Mouse (Mus musculus): ENCODE measurements around the gene Ly6f. TPM values are rescaled to one million over a fixed set of nuclear protein-coding genes. Genes with fewer than 3 reads are reported as not detected.

Ly6f gene
- polyA plus RNA-seq, 1 experiment: not detected

- DNase-seq: no peak
- Histone ChIP-seq H3K4me3 (ENCODE audit: control insufficient read depth, insufficient read depth, low read length) (no peak overlapping the region), H3K27me3 (ENCODE audit: control insufficient read depth, insufficient read depth, low read length) (no peaks in the 10 kb centered on the region), H3K27ac (ENCODE audit: control insufficient read depth, insufficient read depth, low read length) (no peak overlapping the region), H3K36me3 (ENCODE audit: control insufficient read depth, insufficient read depth, low read length) (no peaks in the 10 kb centered on the region), H3K4me1 (replicated peaks; ENCODE audit: control insufficient read depth, insufficient read depth, low read length) (no peaks in the 10 kb centered on the region)
- TF ChIP-seq CTCF (IDR thresholded peaks at IDR 0.05; ENCODE audit: borderline replicate concordance, control insufficient read depth, extremely low read depth, insufficient read depth, low read length, poor library complexity) (no peak), POLR2A (IDR thresholded peaks at IDR 0.05; ENCODE audit: control insufficient read depth, extremely low read depth, insufficient read depth, low read length, poor library complexity) (no peak)
Observed at GRCm38 (mm10) chr15:75265863-75266262, 2.4 kb upstream of the Ly6f start.

DNA sequence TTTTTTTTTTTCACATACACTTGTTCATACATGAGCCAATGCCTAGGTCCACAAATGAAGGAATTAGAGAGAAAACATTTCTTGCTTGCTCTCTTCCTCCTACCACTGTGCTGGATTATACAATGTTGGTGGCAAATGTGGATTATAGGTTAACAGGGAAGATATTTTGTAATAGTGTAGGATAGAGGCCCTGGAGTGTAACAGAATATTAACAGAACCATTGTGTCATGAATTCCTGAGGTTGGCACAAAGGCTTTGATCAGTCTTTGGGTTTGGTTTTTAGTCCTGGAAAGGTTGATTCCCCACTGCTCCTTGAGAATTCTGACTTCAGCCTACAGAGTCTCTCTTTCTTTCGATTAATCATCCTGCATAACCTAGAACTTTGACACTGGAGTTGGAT, 1.6 kb upstream of the Ly6f start:
- H3K4me3 ChIP-seq (ENCODE audit: control insufficient read depth, insufficient read depth, low read length): no peak overlapping the region
- H3K27ac ChIP-seq (ENCODE audit: control insufficient read depth, insufficient read depth, low read length): no peak overlapping the region
- no peaks in the 10 kb centered on the region for H3K4me1 ChIP-seq (replicated peaks; ENCODE audit: control insufficient read depth, insufficient read depth, low read length)
- WGBS: 70% methylated on average over 1 of the region's 1 CpGs
- TF ChIP-seq CTCF (IDR thresholded peaks at IDR 0.05; ENCODE audit: borderline replicate concordance, control insufficient read depth, extremely low read depth, insufficient read depth, low read length, poor library complexity) (no peak), POLR2A (IDR thresholded peaks at IDR 0.05; ENCODE audit: control insufficient read depth, extremely low read depth, insufficient read depth, low read length, poor library complexity) (no peak)
- DNase-seq: no peak
- H3K27me3 ChIP-seq (ENCODE audit: control insufficient read depth, insufficient read depth, low read length): no peaks in the 10 kb centered on the region
- H3K36me3 ChIP-seq (ENCODE audit: control insufficient read depth, insufficient read depth, low read length): no peaks in the 10 kb centered on the region

GRCm38 (mm10) chr15:75268916-75269829, 952 bp downstream of the Ly6f start:
- Histone ChIP-seq H3K36me3 (ENCODE audit: control insufficient read depth, insufficient read depth, low read length) (no peaks in the 10 kb centered on the region), H3K4me3 (ENCODE audit: control insufficient read depth, insufficient read depth, low read length) (no peak overlapping the region), H3K27ac (ENCODE audit: control insufficient read depth, insufficient read depth, low read length) (no peak overlapping the region), H3K4me1 (replicated peaks; ENCODE audit: control insufficient read depth, insufficient read depth, low read length) (no peaks in the 10 kb centered on the region), H3K27me3 (ENCODE audit: control insufficient read depth, insufficient read depth, low read length) (no peaks in the 10 kb centered on the region)
- DNase-seq: no peak
- no peak for TF ChIP-seq CTCF (IDR thresholded peaks at IDR 0.05; ENCODE audit: borderline replicate concordance, control insufficient read depth, extremely low read depth, insufficient read depth, low read length, poor library complexity)
- no peak for TF ChIP-seq POLR2A (IDR thresholded peaks at IDR 0.05; ENCODE audit: control insufficient read depth, extremely low read depth, insufficient read depth, low read length, poor library complexity)
- 85% methylated on average over 5 of the region's 5 CpGs for WGBS

- no peaks in the 10 kb centered on the region for H3K27me3 ChIP-seq (ENCODE audit: control insufficient read depth, insufficient read depth, low read length)
- DNase-seq: no peak
- no peaks in the 10 kb centered on the region for H3K36me3 ChIP-seq (ENCODE audit: control insufficient read depth, insufficient read depth, low read length)
- no peak overlapping the region for H3K27ac ChIP-seq (ENCODE audit: control insufficient read depth, insufficient read depth, low read length)
- TF ChIP-seq CTCF (IDR thresholded peaks at IDR 0.05; ENCODE audit: borderline replicate concordance, control insufficient read depth, extremely low read depth, insufficient read depth, low read length, poor library complexity): no peak
- no peak for TF ChIP-seq POLR2A (IDR thresholded peaks at IDR 0.05; ENCODE audit: control insufficient read depth, extremely low read depth, insufficient read depth, low read length, poor library complexity)
- H3K4me1 ChIP-seq (replicated peaks; ENCODE audit: control insufficient read depth, insufficient read depth, low read length): no peaks in the 10 kb centered on the region
- H3K4me3 ChIP-seq (ENCODE audit: control insufficient read depth, insufficient read depth, low read length): no peak overlapping the region
Observed at GRCm38 (mm10) chr15:75270169-75270568, 1.9 kb downstream of the Ly6f start.

DNA sequence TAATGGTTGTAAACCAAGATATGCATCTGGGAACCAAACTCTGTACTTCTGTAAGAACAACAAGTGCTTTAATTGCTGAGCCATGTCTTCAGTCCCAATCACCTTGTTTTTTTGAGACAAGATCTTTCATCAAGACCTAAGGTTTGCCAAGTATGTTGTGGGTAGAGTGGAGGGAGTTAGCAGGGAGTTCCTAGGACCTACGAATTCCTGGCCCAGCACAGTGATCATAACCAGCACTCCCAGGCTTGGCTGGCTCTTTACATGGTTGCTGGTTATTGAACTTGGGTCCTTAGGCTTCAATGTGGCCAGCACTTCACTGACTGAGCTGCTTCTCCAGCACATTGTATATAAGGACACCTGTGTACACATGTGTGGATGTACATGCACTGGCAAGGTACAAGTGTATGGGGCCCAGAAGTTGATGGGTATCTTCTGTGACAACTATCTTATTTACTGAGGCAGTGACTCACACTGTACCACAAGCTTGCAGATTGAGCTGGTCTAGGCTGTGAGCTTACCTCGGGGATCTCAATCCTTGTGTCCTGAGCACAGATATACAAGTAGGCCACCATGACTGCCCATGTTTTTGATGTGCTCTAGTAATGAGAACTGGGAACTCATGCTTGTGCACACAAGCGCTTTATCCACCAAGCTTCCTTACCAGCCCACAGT, 2.6 kb downstream of the Ly6f start:
- H3K4me3 ChIP-seq (ENCODE audit: control insufficient read depth, insufficient read depth, low read length): no peak overlapping the region
- no peak for DNase-seq
- no peaks in the 10 kb centered on the region for H3K4me1 ChIP-seq (replicated peaks; ENCODE audit: control insufficient read depth, insufficient read depth, low read length)
- H3K27me3 ChIP-seq (ENCODE audit: control insufficient read depth, insufficient read depth, low read length): no peaks in the 10 kb centered on the region
- no peak overlapping the region for H3K27ac ChIP-seq (ENCODE audit: control insufficient read depth, insufficient read depth, low read length)
- H3K36me3 ChIP-seq (ENCODE audit: control insufficient read depth, insufficient read depth, low read length): no peaks in the 10 kb centered on the region
- WGBS: 90% methylated on average over 3 of the region's 3 CpGs
- no peak for TF ChIP-seq POLR2A (IDR thresholded peaks at IDR 0.05; ENCODE audit: control insufficient read depth, extremely low read depth, insufficient read depth, low read length, poor library complexity)
- TF ChIP-seq CTCF (IDR thresholded peaks at IDR 0.05; ENCODE audit: borderline replicate concordance, control insufficient read depth, extremely low read depth, insufficient read depth, low read length, poor library complexity): no peak

GRCm38 (mm10) chr15:75271426-75271825, 3.2 kb downstream of the Ly6f start:
- Histone ChIP-seq H3K27me3 (ENCODE audit: control insufficient read depth, insufficient read depth, low read length) (no peaks in the 10 kb centered on the region), H3K27ac (ENCODE audit: control insufficient read depth, insufficient read depth, low read length) (no peak overlapping the region), H3K4me3 (ENCODE audit: control insufficient read depth, insufficient read depth, low read length) (no peak overlapping the region), H3K36me3 (ENCODE audit: control insufficient read depth, insufficient read depth, low read length) (no peaks in the 10 kb centered on the region), H3K4me1 (replicated peaks; ENCODE audit: control insufficient read depth, insufficient read depth, low read length) (no peaks in the 10 kb centered on the region)
- no peak for TF ChIP-seq POLR2A (IDR thresholded peaks at IDR 0.05; ENCODE audit: control insufficient read depth, extremely low read depth, insufficient read depth, low read length, poor library complexity)
- no peak for TF ChIP-seq CTCF (IDR thresholded peaks at IDR 0.05; ENCODE audit: borderline replicate concordance, control insufficient read depth, extremely low read depth, insufficient read depth, low read length, poor library complexity)
- WGBS: 67% methylated on average over 1 of the region's 1 CpGs
- no peak for DNase-seq

Data from thymus, adult 2 months (tissue).